Mouse (Mus musculus) granulocyte monocyte progenitor cell, adult 5-6 weeks (primary cell): ENCODE results near the gene Col27a1. TPM values are rescaled to one million over a fixed set of nuclear protein-coding genes. Genes with fewer than 3 reads are reported as not detected.

Experiments used
- ATAC-seq: replicated peaks from 2 replicates; pipeline ENCODE4 v1.8.0; 2016; ENCODE audit warnings: mild to moderate bottlenecking, moderate TSS enrichment, inconsistent platforms; ENCODE audit not compliant: poor library complexity, severe bottlenecking
- total RNA-seq, 2 experiments: library from RNA; stranded (forward) in 1 of 2; stranded (reverse) in 1 of 2; fragments of 200-712, 200-1000 nt in 1 of 2; fragments of >200 nt in 1 of 2; fragmentation: Nextera tagmentation in 1 of 2; gene quantifications; 2 replicates each; pipeline ENCODE4 v1.2.3; 2014 to 2017

Gene Col27a1
- total RNA-seq (2014; fragmentation: Nextera tagmentation): 0.32 TPM in 2 replicates
- 0.10 and 0.60 TPM in 2 replicates for total RNA-seq (2017)

DNA sequence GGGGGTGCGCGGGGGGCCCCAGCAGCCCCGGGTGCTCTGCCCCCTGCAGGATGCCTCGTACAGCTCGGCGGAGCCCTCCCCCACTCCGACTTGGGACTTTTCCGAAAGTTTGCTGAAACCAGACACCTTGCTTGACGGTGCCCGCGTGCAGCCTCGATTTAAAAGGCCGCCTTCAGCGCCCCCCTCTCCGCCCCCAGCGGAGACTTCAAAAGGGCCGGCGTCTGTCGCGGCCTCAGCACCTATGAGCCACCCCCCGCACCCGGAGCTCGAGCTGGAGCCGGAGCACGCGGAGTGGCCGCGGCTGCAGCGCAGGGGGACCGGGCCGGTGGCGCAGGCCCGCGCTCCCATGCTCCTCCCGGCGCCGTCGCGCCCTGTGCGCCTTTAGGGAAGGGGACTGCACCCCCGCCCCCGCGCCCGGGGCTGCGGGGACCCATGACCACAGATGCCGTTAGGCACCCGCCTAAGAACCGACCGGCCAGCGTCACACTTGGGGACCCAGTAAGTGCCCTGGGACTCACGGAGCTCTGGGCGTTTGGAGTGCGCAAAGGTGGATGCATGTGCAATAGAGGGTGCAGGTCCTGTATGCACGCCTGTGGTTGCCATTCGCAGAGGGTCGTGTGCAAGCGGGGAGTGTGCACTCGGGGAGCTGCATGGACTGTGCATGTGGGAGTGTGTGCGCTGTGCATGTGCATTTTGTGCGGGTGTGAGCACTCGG, at the start of gene Col27a1:
Gene Col27a1 (plus strand): TSS at position 98 of the 715 bp plus-strand sequence.
- 0 out of 2 replicates have a peak, but pooled peaks have one; percentile 5 for ATAC-seq

DNA sequence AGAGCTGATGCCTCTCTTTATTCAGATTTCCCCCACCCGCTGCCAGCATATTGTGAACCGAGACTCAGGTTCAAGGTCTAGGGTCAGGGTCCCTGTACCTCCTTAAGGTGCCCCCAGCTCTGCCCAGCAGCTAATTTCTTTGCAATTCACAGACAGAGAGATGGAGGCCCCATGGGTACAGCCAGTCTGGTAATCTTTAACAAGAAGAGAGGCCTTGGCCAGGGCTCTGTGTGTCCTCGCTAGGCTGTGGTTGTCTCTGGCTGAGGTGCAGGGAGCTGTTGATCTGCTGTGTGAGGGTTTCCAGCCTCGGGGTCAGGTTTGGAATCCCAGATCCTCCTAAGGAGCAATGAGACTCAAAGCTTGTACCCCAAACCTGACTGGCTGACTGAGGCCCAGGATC, 48.2 kb upstream of the Col27a1 start:
- no peak for ATAC-seq

DNA sequence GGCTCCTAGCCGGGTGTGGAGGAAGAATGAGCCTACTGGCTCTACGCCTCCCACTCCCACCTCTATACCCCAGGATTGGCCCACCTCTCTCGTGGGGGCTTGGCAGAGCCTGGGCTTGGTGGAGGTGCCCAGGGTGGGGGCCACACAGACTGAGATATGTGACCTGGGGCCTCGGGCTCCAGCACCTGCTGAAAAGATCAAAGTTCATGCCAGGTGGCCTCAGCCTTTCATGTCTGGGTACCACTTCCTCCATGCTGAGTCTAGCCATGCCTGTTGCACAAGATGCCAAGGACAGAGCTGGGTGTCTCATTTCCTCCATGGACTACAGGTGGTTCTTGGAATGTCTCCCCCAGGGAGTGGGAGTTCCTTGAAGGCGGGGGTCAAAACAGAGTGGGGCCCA, 47.5 kb upstream of the Col27a1 start:
- ATAC-seq: no peak

DNA sequence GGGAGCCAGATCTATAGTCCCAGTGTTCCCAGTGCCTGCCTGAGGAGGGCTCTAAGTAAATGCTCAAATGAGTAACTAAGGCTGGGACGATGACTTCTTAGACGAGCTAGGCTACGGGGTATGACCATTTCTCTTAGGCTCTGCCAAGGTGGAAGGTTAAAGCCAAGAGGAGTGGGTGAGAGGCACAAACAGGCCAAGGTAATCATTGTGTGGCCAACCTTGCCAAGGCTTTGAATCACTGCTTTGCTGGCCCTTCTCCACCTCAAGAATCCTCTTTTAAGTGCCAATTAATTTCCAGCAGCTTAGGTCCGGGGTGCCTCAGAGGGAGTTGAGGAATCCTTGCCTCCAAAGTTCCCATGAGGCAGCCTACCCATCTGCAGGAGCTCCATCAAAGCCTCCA, 43.7 kb upstream of the Col27a1 start:
- no peak for ATAC-seq

DNA sequence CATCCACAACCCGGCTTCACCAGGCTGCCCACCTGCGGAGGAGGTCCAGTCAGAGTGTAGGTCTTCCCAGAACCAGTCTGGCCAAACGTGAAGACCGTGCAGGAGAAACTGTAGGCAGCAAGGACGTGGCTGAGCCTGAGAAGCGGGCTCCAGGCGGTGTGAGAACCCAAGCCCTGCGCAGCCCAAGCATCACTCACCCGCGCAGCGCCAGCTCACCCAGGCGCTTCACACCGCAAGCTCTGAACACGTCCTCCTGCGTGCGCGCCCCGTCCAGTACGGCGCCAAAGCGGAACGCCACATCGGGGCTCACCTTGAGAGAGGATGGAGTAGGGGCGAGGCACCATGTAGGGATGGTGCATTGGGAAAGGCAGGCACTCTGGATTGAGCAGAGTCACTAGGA, 42.7 kb upstream of the Col27a1 start:
- ATAC-seq: no peak

DNA sequence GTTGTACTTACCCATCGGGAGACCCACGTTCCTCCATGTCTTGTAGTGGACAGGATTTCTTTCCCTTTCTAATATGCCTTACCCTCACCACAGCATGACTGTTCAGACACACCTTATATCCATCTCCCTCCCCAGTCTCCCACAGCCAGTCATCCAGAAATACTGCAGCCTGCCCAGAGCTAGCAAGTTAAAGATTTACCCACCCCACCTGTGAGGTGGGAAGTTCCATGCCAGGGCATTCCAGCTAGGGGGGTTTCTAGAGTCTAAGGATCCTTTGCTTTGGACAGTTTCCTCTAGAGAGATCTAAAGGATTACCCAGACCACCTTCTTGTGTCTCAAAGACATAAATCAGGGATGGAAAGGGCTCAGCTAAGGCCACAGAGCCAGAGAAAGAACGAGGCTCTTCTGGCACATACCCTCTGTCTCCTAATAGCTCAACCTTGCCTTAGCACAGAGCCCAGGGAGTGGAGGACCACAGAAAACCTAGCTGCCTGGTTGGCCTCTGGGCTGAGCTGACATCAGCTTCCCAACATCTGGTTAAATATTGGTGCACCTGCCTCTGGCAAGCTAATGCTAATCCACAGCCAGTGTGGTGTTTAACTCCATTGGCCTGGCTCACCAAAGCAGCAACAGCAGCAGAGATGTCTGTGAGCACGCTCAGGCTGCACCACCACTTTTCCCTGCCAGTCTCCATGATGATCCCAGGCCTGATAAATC, 41.7 kb upstream of the Col27a1 start, which contains the start of gene Kif12:
Gene Kif12 (minus strand): TSS at position 163 of the 717 bp plus-strand sequence.
- no peak for ATAC-seq

DNA sequence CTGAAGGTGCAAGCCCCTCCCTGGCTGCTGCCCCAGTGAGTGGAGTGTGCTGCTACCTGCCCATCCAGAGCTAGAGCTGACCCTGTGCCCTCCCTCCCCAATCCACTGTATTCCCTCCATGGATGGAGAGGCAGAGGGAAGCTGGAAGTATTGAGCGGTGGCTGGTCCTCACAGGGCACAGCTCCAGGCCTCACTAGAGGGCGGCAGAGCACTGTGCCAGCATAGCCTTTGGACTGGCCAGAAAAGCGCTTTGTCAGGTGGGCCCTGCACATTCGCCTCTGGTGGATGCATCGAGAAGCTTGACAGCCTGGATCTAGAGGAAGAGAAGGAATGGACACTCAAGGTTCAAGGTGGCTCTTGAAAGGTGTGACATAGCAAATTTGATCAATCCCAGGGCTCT, 32.2 kb upstream of the Col27a1 start:
- peak; percentile 77 for ATAC-seq

DNA sequence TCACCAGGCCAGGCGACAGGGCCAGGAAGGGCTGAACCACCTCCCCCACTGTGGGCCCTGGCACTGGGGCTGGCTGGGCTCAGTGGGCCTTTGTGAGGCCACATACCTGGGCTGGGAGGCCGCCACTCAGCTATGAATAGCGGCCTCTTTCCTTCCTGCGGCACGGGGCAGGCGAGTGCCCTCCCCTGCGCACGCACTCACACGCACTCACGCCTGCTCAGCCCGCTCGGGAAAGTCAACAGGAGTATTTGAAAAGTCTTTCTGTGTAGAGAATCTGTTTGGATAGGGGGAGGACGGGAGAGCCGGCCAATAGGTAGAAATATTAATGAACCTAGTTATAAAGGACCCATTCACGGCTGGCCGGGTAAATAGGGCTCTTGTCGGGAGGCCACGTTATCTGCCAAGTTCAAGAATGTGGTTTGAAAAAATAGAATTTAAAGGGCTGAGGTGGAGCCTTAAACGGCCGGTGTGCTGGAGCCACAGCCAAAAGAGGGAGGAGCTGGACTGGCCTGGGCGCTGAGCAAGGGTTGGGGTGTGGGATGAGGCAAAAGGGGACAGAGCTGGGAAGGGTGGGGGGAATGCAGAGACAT, 27.4 kb upstream of the Col27a1 start:
- ATAC-seq: no peak

DNA sequence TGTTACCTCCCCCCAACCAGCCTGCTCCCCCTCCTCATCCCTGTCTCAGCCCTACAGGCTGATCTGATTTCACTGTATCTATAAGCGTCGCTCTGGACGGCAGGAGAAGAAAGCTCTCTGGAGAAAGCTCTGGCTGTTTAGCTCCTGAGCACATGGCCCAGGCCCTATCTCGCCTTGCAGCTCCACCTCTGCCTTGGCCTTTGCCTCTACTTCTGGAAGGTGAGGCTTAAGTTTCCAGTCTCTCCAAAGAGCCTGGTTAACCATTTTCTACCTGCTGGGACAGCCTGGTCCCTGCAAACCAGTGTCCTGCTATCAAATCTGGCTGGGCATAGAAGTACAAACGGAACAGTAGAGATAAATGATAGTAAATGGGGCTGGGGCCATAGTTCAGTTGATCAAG, 22.2 kb upstream of the Col27a1 start:
- no peak for ATAC-seq

DNA sequence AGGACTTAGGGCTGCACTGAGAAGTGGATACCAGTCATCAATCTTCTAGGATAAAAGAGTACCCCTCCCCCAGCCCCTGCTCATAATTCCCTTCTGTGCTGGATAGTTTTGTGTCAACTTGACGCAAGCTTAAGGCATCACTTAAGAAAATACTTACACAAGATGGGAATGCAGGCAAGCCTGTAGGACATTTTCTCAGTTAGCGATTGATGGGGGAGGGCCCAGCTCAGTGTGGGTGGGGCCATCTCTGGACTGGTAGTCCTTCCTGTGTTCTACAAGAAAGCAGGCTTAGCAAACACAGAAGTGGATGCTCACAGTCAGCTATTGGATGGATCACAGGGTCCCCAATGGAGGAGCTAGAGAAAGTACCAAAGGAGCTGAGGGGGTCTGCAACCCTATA, 19.4 kb upstream of the Col27a1 start:
- no peak for ATAC-seq

DNA sequence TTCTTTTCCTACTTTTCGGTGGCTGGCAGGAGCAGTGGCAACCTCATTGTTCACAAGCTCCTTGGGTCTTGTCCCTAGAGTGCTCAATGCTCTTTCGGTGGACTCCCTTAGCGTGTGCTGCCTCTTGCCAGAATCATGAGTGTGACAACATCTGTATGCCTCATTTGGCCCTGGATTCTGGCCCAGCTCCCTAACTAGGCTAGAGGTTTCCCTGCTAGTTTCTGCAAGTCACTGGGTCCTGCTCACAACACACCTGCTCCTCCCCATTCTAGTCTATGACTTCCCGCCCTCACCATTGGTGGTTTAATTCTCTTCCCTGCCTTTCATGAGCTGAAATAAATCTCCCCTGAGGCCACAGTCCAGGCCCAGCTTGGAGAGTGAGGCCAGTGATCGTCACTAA, 14.4 kb upstream of the Col27a1 start:
- no peak for ATAC-seq

DNA sequence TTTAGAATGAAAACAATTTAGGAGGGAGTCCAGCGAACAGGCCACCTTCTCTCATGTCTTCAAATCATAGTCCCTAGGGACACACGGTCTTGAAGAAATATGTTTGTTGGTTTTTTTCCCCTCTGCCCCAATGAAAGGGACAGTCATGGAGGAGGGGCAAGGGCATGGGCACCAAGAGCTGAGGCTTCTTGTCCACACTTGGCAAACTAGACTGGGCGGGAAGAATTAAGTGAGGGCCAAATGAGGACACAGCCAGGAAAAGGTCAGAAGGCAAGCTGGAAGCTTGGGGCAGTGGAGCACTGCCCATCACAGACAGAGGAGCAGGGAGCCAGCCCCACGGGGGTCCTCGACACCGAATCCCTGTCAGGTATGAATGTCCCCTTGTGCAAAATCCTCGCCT, 9.9 kb upstream of the Col27a1 start:
- ATAC-seq: no peak

DNA sequence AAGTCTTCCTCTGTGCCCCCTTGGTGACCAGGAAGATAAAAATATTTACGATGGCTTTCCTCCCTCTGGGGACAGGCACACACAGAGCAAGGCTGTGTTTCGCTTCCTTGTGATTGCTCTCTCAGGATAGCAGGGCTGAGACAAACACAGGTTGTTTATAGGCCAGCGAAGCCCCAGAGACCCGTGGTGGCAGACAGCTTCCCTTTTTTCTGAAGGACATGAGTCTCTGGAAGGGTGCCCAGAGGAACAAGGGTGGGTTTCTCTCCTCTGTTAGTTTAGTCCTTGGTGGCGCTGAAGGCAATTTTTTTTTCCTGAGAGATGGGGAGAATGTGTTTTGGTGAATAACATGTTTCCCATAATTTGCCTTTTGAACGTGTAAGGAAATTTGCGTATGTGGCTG, 8.2 kb upstream of the Col27a1 start:
- peak; percentile 91 for ATAC-seq

DNA sequence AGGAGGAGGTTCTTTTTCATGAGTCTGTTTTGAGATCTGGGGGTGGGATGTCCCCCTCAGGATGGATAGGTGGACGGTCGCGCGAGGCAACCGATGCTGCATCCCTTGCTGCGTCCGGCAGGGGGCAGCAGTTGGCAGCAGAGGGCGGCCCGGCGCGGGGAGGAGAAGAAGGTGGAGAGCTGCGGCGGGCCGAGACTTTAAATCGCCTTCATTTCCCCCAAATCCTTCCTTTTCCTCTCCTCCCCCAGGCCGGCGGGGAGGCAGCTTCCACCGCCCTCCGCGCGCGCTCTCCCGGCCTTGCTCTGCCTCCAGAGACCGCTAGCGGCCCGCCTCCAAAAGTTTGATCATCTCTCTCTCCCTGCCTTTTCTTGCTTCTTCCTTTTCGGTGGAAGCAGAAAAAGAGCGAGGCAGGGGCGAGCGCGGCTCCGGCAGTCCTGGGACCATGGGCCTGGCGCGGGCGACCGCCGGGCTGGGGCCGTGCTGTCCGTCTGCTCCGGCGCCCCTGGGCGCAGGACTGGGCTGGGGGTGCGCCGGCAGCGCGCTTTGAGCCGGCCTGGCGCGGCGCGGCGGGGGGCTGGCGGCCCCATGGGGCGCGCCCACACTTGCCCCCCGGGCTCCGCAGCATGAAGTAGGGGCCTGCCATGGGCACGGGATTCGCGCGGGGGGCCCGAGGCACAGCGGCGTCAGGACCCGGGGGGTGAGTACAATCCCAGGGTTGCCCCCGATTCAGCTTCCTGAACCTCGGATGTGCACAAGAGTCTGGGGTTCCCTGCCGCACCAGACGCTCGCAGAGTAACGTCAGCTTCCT, 1.6 kb downstream of the Col27a1 start:
- ATAC-seq: peak; percentile 76

DNA sequence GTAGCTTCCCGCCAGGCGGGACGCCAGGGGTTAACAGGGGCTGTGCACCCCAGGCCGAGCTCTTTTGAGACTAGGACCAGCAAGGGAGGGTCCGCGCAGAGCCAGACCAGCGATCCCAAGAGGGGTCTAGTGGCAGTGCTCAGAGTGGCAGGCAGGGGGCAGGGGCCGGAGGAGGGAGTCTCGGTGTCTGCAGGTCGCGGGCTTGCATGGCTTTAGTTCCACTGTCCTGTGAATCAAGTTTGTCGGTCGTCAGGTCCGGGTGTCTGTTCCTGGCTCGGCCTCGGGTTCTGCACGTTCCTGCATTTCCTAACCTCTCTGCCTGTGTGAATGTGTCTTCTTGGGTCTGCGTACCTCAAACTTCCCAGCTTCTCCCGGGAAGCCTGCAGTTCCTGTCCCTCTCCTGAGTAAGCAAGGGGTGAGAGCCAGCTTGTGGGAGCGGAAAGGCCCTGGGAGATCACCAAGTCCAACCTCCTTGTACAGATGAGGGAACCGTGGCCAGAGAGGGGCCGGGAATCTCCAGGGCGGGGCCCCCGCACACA, 2.3 kb downstream of the Col27a1 start:
- ATAC-seq: peak; percentile 61

DNA sequence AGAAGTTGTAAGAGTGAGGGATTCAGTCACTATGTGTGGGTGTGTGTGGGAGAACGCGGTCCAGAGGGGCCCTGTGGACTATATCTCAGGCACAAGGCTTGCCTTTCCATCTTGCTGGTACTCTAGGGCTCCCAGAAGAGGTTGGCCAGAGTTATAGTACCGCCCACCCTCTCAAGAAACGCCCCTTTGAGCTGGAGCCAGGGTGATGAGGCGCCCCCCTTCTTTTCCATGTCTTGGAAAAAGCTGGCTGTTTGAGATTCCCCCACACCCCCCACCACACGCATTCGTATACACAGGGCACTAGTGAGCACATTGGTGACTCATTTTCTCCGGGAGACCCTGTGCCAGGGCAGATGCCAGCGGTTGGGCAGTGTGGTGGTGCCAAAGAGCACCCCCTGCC, 2.8 kb downstream of the Col27a1 start:
- no peak for ATAC-seq

DNA sequence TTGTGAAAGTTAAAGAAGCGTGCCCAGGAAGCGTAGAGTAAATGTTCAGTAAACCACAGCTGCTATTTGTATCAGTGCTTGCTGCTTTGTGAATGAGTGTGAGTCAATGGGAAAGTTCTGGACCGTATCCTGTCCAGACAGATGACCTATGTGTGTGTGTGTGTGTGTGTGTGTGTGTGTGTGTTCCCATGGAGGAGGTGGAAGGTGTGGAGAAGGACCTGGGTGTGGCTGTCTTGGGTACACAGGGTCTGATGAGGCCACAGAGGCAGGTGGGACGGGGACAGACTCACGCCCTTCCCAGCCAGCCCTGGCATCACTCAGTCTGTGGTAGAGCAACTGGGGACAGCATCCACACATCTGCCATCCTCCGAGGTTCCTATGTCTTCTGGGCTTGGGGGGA, 3.7 kb downstream of the Col27a1 start:
- ATAC-seq: no peak

DNA sequence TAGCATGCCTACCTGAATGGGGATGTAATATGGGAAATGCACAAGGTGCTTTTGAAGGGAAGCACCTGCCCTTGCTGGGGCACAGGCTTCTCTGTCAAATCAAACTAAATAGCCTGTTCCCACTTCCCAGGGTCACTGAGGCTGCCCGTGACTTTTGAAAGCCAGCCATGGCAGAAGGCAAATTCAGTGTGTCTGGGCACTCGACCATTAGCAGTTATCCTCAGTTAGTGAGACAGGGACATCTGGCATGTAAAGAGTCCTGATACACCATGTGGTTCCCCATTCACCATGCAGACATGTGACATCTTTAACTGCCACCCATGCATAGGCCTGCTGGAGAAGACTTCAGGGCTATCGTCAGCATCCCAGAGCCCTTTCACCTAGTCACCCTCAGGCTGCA, 5.3 kb downstream of the Col27a1 start:
- no peak for ATAC-seq

DNA sequence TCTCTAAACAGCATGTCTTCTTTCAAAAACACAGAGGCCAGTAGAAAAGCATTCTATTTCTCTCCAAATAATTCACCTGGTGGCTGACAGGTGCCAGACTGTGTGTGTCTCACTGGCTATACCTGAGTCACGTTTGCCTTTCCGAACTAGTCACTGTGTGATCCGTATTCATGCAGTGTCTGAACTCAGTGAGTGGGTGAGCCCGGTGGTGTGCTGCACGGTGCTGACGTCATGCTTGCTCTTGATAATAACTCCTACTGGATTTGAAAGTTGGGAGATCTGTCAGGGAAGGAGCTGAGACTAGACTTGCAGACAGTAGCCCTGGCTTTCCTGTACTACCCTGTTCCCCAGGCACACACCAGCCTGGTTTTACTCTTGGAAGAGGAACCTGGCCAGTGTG, 5.8 kb downstream of the Col27a1 start:
- ATAC-seq: no peak
